Mouse (Mus musculus): ENCODE data around the gene Qprt.

The Qprt gene

DNA sequence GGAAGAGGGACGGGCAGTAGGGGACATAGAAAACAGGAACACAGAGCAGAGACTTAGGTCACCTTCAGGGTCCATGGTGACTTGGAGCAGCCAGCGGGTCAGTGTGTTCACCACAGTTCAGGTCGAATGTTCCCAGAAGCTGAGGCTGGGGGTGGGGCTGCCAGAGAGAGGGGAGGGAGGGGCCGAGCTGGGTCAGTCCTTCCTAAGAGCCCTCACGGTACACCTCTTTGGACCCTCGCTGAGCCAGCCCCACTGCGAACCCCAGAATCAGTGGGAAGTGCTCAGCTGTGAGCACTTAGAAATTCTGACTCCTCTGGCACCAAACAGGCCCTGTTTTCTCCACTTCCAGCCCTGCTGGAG is at the start of gene Qprt:
TSS of gene Qprt (minus strand) at position 316 of the 360 bp plus-strand sequence.
- peak; percentile 49 for DNase-seq

DNA sequence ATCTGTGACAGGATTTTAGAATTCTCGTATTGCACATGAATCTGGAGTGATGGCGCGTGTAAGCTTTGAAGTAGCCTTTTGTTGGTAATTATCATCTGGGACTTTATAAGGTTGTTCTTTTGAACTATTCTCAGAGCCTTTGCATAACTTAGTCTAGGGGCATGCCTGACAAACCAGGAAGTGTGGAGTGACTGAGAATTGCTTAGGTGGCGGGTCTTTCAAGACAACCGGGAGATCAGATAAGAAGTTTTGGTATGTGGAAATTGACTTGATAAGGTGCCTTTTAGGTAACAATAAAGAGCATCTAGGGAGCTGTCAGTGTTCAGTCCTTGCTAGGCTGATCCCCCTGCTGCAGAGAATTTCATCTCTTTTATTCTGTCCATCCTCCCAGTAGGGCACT is 44.5 kb upstream of the Qprt start:
- no peak for DNase-seq

DNA sequence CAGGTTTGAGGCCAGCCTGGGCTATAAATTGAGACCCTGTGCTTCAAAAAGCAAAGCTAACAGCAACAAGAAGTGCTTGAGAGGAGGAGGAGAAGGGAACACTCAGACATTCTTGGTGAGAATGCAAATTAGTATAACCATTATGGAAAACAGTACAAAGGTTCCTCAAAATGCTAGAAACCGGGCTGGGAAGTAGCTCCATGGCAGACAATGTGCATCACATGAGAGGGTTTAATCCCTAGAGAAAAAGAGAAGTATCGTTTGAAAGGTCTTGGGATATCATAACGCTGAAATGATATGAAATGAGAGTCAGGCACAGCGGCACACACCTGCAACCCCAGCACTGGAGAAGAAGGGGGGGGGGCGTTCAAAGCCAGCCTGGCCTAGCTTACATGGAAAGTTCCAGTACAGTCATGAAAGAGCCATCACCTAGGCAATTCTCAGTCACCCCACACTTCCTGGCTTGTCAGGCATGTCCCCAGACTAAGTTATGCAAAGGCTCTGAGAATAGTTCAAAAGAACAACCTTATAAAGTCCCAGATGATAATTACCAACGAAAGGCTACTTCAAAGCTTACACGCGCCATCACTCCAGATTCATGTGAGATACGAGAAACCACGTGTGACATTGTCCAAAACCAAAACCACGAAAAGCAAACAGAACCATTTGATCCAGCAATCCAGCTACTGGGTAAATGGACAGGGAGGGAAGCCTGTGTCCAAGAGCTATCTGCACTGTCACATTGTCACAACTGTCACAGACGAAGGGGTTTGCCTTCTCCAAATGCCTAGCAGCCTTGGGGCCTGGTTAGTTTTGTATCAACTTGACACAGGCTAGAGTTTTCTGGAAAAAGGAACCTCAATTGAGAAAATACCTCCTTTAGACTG is 43.8 kb upstream of the Qprt start:
- DNase-seq, result no peak

DNA sequence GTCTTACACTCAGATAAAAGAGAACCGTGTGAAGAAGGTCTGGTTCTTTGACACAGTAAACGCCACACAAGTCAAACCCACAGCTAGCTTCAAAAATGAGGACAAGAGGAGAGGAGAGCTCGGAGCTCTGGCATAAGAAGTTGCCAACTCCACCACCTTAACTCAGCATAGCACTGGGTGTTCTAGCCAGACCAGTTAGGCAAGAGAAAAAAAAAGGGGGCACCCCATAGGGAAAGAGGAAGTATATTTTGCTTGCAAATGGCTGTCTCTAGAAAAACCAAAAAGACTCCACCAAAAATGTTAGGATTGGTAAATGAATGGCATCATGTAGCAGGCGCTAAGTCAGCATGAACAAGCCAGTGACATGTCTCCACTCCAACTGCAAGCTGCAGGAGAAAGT is 42.0 kb upstream of the Qprt start:
- no peak for DNase-seq

DNA sequence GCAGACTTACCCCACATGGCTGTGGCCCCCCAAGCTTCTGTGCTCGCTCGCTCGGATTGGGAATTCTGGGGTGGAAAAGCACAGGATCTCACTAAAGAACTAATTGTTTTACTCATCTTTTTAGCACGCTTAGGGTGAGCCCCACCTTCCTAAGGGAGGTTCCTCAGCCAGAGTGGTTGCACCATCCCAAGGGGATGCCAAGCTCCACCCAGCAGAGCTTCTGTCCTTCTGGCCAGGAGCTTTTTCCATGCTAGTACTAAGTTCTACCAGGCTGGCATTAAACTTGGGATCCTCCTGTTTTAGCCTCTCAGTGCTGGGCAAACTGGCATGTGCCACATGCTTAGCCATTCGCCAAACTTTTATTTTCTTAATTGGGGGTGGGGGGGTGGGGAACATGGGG is 40.5 kb upstream of the Qprt start:
- DNase-seq, result no peak

DNA sequence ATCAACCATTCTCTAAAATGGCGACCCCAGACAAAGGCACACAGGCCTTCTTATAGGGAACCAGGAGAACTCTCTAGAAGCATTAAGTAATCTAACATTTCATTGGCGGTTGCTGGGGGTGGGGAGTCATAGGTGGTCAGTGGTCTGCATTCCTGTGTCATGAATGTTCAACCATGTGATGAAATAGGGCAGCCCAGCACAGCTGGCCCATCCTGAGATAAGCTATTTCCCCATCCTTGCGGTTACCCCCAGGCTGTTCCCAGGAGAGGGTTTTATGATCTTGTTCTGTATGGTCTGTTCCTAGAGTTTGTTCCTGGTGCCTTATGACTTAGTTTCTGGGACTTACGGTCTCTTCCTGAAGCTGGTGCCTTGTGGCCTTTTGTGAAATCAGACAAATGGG is 35.5 kb upstream of the Qprt start:
- no peak for DNase-seq

DNA sequence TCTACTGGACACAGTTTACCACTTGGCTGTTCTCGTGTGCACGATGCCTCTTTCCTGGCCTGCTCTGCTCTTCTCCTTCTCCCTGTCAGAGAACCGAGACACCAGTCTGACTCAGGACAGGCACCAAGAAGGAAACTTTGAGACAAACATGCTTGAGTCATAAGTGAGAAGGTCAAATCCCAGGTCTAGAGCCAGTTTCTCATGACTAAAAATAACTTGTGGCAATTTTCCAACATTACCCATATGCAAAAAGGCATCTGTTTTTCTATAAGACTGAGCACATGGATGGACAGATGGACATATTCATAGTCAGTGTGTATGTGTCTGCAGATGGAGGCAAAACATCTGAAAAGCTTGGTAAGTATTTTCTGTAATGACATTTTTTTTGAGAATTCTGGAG is 31.5 kb upstream of the Qprt start:
- DNase-seq, result no peak

DNA sequence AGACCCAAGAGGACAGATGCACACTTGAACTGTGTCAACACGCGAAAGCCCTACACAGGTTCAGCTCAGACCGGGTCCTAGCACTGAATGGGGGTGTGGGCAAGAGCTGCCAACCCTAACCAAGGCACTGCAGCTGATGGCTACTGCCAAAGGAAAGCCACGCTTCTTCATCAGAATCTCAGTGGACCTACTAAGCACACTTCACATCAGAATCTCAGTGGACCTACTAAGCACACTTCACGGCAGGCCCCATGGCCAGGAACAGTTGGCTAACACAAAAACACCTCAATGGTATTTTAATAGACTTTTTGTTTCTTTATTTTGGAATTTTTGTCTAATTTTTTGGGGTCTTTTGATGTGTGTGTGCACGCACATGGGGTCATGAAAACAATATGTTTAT is 30.4 kb upstream of the Qprt start:
- no peak for DNase-seq

DNA sequence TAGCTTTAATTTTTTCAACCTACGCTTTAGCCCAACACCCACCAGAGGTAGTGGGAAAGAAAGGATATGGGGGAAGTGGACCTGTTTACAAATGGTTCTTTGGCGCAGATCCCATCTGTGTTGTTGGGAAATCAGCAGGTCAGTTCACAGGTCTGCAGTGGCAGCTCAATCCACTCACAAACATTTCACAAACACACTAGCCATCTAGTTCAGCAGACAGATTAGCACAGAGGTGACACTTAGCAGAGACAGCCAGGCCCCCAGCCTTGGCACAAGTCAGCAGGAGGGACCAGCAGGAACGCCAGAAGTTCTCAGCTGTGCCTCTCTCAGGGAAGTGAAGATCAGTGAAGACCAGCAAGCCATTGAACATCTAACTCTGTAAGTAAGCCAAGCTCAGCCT is 25.9 kb upstream of the Qprt start:
- no peak for DNase-seq

DNA sequence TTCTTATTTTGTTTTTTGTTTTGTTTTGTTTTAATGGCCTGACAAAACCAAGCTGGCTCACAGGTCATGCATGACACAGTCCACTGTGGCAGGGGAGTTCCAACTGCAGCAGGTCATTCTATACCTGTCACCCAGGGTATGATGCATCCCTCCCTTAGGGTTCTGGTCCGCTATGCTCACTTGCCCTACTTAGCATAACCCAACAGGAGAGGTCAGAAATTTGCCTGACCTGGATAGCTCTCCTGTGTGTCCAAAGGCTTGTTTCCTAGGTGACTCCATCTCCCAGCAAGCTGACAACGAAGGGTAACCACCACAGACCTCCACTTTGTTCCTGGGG is 24.2 kb upstream of the Qprt start:
- no peak for DNase-seq

DNA sequence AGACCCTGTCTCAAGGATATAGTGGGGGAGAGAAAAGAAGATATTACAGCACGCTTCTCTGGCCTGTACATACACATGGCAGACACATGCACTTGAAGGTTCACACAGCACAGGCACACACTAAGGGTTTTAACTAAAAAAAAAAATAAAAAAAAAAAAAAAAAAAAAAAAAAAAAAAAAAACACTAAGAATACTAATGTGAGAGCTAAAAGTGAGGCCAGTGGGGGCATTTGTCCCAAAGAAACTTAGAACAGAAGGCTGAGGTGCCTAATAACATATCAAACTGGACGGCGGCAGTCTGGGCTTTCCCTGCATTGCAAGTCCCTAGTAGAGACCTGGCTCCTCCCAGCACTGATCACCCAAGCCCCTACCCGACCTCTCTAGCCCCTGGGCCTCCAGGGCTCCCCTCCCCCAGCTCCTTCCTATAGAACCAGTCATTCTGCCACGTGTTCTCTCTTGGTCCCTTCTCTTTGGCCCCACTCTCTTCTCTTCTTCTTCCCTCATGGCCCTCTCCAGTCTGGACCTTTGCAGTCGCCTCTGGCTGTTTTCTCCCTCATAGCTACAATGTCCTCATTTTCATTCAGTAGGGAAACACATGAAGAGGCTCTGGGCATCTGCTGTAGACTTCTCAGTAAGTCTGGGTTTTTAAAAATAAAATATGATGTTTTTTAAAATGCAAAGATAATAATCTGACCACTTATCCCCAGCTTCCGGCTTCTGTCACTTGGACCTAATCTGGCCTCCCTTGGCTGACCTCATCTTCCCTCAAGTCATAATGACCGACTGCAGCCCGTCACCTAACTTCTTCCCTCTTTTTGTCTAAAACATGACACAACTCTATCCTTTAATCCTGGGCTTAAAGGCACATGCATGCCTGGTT is 23.6 kb upstream of the Qprt start:
- DNase-seq, result no peak

DNA sequence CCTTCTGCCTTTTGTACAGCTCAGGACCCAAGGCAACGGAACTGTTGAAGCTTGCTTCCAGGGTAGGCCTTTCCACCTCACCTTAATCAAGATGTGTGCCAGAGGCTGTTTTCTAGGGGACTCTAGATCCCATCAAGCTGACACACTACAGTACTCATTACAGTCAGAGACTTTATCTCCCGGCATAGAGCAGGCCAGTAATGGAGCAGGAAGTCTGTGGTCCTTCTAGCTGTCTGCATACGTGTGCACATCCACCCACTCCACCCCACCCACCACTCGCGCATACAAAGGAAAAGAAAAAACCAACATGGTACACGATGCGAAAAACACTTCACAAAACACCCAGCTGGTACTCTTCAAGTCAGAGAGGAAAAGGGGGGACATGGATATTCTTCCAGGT is 22.4 kb upstream of the Qprt start:
- DNase-seq, result no peak

DNA sequence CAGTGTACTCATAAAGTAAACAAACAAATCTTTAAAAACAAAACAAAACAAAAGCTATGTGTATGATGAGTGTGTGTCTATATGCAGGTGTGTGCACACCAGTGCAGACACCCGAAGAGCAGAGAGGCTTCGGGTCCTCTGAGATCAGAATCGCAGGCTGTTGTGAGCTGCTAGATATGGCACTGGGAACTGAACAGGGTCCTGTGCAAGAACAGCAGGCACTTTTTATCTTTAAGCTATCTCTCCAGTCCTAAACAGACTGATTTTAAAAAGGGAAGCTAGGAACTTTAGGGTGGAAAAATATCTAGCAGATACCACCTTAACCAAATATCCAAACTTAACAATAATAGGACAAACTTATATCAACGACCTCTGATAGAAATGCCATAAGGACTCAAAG is 20.6 kb upstream of the Qprt start:
- DNase-seq, result no peak

DNA sequence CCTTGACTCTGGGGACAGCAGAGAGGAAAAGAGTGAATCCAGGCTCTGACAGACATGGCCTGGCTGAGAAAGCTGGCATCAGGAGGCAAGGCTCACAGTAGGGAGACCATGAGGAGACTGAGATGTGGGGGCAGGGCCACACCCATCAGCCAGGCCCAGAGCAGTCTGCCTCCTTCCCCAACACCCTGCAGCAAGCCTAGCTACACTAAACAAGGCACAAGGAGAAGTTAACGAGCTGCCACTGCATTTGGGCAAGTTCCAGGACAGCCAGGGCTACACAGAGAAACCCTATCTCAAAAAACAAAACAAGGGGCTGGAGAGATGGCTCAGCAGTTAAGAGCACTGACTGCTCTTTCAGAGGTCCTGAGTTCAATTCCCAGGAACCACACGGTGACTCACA is 20.2 kb upstream of the Qprt start:
- DNase-seq, result no peak

DNA sequence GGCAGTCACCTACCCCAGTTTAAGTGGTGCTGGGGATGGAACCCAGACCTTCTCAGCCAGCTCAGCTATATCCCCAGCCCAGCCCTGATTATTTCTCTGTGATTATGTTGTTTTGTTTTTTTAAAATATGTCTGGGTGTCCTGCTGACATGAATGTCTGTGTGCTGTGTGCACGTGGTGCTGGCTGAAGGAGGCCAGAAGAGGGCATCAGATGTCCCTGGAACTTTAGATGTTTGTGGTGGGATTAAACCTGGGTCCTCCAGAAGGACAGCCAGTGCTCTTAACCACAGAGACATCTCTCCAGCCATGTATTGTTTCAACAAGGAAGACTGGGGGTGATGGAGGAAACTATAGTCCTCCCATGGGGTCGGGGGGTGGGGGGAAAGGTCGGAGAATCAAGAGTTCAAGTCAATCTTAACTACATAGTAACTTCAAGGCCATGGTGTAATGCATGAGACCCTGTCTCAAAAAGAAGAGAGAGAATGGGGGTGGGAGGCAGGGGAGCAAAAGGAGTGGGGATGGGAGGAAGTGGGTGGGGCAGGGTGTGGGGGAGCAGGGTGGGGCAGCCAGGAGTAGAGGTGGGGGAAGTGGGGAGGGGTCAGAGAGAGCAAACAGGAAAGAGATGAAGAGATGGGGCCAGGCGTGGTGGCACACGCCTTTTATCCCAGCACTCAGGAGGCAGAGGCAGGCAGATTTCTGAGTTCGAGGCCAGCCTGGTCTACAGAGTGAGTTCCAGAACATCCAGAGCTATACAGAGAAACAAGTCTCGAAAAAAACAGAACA is 18.8 kb upstream of the Qprt start:
- no peak for DNase-seq

DNA sequence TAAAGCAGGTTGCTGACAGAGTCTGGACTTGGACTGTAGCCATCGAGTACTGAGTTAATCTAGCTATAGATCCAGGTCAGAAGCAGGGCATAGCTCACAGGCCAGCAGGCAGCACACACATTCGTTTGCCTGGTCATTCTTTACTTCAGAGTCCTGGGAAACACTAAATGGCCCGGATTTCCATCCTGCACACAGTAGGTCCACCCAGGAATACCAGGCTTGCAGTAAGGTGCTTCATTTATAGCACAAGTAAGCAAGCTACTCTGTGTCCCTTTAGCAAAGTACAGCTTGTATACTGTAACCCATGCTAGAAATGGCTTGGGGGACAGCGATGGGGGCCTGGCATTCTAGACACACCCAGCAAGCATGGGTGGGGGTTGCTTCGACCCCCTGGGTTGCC is 17.5 kb upstream of the Qprt start:
- no peak for DNase-seq

DNA sequence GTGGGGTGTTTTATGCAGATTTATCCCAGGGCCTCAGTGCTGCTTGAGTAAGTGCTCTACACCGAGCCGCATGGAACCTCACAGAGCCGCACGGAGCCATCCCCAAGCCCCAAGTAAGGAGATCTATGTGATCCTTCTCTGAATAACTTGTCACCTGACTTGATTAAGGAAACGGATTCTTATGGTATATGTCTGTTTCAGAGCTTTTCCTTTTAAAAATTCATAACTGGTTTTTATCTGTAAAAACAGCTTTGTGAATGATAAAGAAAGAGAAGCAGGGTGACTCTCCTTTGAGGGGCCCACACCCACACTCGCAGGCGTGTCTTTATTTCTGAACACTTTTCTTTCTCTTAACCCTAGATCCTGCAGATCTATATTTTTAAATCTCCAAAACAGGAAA is 17.1 kb upstream of the Qprt start:
- no peak for DNase-seq

DNA sequence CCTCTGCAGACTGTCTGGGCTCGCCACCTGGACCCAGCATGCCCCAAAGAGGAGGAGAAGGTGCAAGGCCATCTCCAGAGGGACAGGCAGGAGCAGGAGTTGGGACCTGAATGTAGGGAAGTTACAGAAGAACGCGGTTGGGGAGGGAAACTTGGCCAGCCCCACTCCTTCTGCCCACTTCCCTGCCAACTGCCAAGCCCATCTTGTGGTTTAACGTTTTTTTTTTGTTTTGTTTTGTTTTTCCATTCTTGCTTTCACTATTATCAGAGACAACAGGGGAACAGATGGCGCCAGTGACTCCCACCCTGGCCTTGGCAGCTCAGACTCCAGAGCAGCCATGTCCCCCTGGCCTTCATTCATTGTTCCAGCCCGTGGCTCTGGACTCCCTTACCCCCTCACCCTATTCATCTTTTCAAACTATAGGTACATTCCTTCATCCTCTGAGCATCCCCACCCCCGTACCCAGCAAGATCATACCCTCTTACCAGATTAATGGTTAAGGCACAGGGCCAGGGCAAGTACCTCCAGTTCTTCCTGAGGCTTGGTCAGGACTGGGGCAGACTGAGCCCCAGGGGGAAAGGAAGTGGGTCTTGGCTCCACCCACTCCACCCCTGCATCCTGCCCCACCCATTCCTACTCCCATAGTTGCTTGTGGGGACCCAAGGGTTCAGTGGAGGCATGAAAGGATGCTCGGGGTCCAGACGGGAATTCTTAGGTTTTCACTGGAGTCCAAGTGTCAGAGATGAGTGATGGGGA is 15.4 kb upstream of the Qprt start, which contains the start of gene Spn:
TSS of gene Spn (minus strand) at position 562 of the 756 bp plus-strand sequence.
- no peak for DNase-seq

DNA sequence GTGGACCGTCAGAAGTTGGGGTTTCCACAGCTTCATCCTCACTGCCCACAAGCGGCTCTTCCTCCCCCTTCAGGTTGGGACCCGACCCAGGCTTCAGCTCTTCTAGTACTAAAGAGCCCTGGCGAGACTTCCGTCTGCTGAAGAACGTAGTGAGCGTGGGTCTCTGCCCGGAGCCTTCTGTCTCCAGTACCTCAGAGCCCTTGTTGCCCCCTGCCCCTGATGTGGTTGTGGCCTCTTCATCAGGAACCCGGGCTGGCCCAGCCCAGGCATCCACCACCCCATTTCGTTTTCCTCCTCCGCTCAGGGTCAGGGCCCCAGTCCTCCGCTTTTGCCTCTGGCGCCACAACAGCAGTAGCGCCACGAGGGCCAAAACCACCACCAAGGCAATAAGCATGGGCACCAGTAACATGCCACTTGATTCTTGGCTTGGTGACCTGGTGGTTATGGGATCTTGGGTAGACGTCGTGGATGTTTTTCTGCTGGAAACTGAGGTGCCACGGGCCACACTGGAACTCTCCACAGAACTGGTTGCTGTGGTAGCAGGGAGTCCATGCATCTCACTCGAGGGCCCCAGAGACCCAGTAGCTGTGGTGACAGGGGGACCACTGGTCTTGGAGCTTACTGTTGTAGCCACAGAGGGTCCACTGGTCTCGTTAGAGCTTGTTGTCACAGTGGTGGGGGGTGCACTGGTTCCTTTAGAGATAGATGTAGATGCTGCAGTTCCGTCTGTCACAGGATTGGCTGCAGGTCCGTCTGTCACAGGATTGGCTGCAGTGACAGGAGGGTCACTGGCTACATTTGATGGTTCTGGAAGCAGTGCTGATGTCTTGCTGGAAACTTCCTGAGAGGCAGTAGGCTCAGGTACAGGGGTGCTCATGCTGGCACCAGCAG is 14.4 kb upstream of the Qprt start:
- DNase-seq, result no peak

DNA sequence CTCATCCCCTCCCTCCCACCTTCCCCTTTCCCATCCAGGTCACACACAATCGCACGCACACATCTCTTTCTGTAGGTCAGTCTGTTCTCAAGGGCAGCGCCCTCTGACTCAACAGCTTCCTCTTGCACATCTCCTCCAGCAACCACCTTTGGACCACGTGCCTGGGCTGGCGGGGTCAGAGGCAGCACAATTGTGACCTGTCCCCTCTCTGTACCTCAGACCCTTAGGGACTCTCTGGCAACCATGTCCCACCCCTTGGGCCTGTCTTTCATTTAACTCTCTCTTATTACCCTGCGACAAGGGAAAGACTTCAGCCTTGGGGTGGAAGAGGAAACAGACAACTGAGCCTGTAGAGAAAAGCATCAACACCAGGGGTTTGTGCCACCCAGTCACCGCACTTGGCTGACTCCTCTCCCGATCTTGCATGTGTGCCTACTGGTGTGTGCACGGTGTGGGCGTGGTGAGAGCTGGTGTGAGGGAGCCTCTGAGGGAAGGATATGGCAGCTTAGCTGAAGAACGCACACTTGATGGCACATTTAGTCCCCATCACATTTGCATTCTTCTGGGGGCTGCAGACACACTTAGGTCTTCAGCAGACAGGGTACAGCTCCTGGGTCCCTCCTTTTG is 12.9 kb upstream of the Qprt start:
- DNase-seq, result no peak

DNA sequence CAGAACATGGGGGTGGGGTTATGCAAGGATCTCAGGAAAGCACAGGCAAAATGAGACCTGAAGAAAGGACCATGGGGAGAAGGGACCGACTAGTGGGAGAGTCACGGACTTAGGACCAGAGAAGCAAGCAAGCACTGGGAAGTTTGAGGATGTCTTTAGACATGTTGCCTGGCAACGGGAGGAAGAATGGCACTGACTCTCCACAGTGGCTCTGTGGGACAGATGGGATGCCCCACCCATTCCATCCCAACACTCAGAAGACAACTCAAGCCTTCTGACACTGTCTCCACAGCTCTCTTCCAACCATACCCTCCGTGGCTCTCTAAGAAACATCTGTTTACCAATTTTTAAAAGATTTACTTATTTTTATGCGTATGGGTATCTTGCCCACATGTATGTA is 11.1 kb upstream of the Qprt start:
- no peak for DNase-seq

Data from kidney, postnatal 10 days (tissue).